In genomic region chr3:75648226-75648625, GRCm38 (mm10) we compare ENCODE assay signal across 23 mouse cellular contexts.
A peak's percentile ranks its signal among the peaks of the same experiment; 100 is the strongest.
DNase-seq lines count a peak whose midpoint lies in the region; ATAC-seq and TF ChIP-seq lines count a peak whose summit lies in the region.
"Had no signal": no experiment of that assay in that cellular context is flagged by ENCODE, and none has a peak within 500 bp of the region (broad histone marks: within the 10 kb centered on the region; RNA-seq: fewer than 3 reads in every experiment).

No protein-coding gene starts in this region.

- H3K36me3 ChIP-seq in ES-Bruce4 (ENCODE audit: control insufficient read depth, insufficient read depth, low read length, poor library complexity, severe bottlenecking) (peaks cover 26% of the 10 kb centered on the region), ES-E14 (ENCODE audit: control insufficient read depth, insufficient read depth, low read length, poor library complexity, severe bottlenecking) (peaks cover 17% of the 10 kb centered on the region)
- H3K36me3 ChIP-seq in intestine, embryonic 15.5 days = no peaks in the 10 kb centered on the region
- H3K36me3 ChIP-seq: embryonic facial prominence, embryonic 13.5 days; embryonic facial prominence, embryonic 15.5 days; forebrain, embryonic 10.5 days; forebrain, embryonic 15.5 days had no signal

- peak overlapping the region; percentile 88 for H3K27ac ChIP-seq in ES-Bruce4 (ENCODE audit: insufficient read depth, low read length)
- H3K27ac ChIP-seq in ES-E14 (ENCODE audit: insufficient read depth, low read depth, low read length, poor library complexity, severe bottlenecking) = peak overlapping the region; percentile 73; the same call in 1 of the 2 replicates
- H3K27ac ChIP-seq in intestine, embryonic 15.5 days = no peak overlapping the region
- H3K27ac ChIP-seq: embryonic facial prominence, embryonic 13.5 days; embryonic facial prominence, embryonic 15.5 days; forebrain, embryonic 10.5 days; forebrain, embryonic 13.5 days; forebrain, embryonic 15.5 days had no signal

- TF ChIP-seq POLR2A in ES-Bruce4 (IDR thresholded peaks at IDR 0.05; ENCODE audit: insufficient read depth, low read length) = no peak

- H3K4me3 ChIP-seq in ES-Bruce4 (ENCODE audit: low read depth, low read length) (no peak overlapping the region), ES-E14 (ENCODE audit: insufficient read depth in 1 of 2, low read depth in 1 of 2, low read length in 2 of 2, poor library complexity in 1 of 2, severe bottlenecking in 1 of 2) (no peak overlapping the region)
- H3K4me3 ChIP-seq in intestine, embryonic 15.5 days (replicated peaks) = no peak overlapping the region
- H3K4me3 ChIP-seq: embryonic facial prominence, embryonic 13.5 days; embryonic facial prominence, embryonic 15.5 days; erythroblast, embryonic 14.5 days; forebrain, embryonic 10.5 days; forebrain, embryonic 13.5 days; forebrain, embryonic 15.5 days had no signal

- in situ Hi-C loops in ES-E14 (cut with MboI; ENCODE audit: low sequenced_read_pairs in 2 of 2, unreplicated experiment in 2 of 2) = no loop called here

- no peak for TF ChIP-seq EP300 in ES-Bruce4 (IDR thresholded peaks at IDR 0.05; ENCODE audit: insufficient read depth, low read depth, low read length)

- H3K4me1 ChIP-seq in ES-Bruce4 (ENCODE audit: control insufficient read depth, insufficient read depth, low read length) (peaks cover 3% of the 10 kb centered on the region), ES-E14 (ENCODE audit: control insufficient read depth in 2 of 2, insufficient read depth in 2 of 2, low read length in 2 of 2, poor library complexity in 1 of 2) (peaks cover 9 to 11% of the 10 kb centered on the region in 2 experiments; a peak in 3 of 4 replicates)
- H3K4me1 ChIP-seq in intestine, embryonic 15.5 days (replicated peaks) = no peaks in the 10 kb centered on the region
- H3K4me1 ChIP-seq: embryonic facial prominence, embryonic 13.5 days; embryonic facial prominence, embryonic 15.5 days; forebrain, embryonic 10.5 days; forebrain, embryonic 13.5 days; forebrain, embryonic 15.5 days had no signal

- H3K9ac ChIP-seq in ES-Bruce4 (ENCODE audit: low read depth, poor library complexity, severe bottlenecking) (no peak overlapping the region), ES-E14 (ENCODE audit: insufficient read depth, low read depth, low read length, poor library complexity, severe bottlenecking) (peak overlapping the region; percentile 26; the same call in 1 of the 2 replicates)
- no peak overlapping the region for H3K9ac ChIP-seq in intestine, embryonic 15.5 days
- H3K9ac ChIP-seq: embryonic facial prominence, embryonic 13.5 days; embryonic facial prominence, embryonic 15.5 days; forebrain, embryonic 13.5 days; forebrain, embryonic 15.5 days; forebrain, postnatal 0 days had no signal

- H3K27me3 ChIP-seq in ES-Bruce4 (ENCODE audit: control insufficient read depth, insufficient read depth, low read length, poor library complexity, severe bottlenecking) = no peaks in the 10 kb centered on the region
- no peaks in the 10 kb centered on the region for H3K27me3 ChIP-seq in intestine, embryonic 15.5 days (replicated peaks)
- H3K27me3 ChIP-seq: embryonic facial prominence, embryonic 13.5 days; embryonic facial prominence, embryonic 15.5 days; forebrain, embryonic 13.5 days; forebrain, embryonic 15.5 days had no signal

- H3K9me3 ChIP-seq in ES-Bruce4 (replicated peaks; ENCODE audit: control insufficient read depth, insufficient read depth, low read length, poor library complexity, severe bottlenecking) (no peaks in the 10 kb centered on the region), ES-E14 (ENCODE audit: control insufficient read depth, insufficient read depth, low read depth, low read length) (no peaks in the 10 kb centered on the region)
- H3K9me3 ChIP-seq in intestine, embryonic 15.5 days = no peaks in the 10 kb centered on the region
- H3K9me3 ChIP-seq: embryonic facial prominence, embryonic 13.5 days; embryonic facial prominence, embryonic 15.5 days; forebrain, embryonic 10.5 days; forebrain, embryonic 13.5 days; forebrain, embryonic 15.5 days had no signal

- DNase-seq in ES-E14 (ENCODE audit: low read depth, low spot score) = no peak
- peak; percentile 65 for DNase-seq in ZHBTc4 (ENCODE audit: low read depth, low spot score)
- DNase-seq in thymus, postnatal 36 days = no peak
- DNase-seq in spleen, postnatal 10 days (ENCODE audit: low spot score in 2 of 2) = no peak
- DNase-seq: adrenal gland, adult 2 months; adrenal gland, postnatal 10 days; adrenal gland, postnatal 25 days; cerebellum, adult 11 months; cerebellum, adult 18-20 months; cerebellum, adult 8-10 months; cerebellum, adult 9-11 months; cerebellum, postnatal 14 days; cerebellum, postnatal 36 days; embryo, embryonic 11 days; forebrain, postnatal 0 days had no signal

- TF ChIP-seq CTCF in ES-Bruce4 (IDR thresholded peaks at IDR 0.05; ENCODE audit: low read depth, low read length) = no peak

- 90% methylated on average over 1 of the region's 1 CpGs for WGBS in intestine, embryonic 15.5 days

- no peak for ATAC-seq in intestine, embryonic 15.5 days
- ATAC-seq: forebrain, embryonic 13.5 days; forebrain, embryonic 15.5 days; forebrain, postnatal 0 days had no signal

- H3K4me2 ChIP-seq in intestine, embryonic 15.5 days (replicated peaks) = no peak overlapping the region
- H3K4me2 ChIP-seq: embryonic facial prominence, embryonic 13.5 days; embryonic facial prominence, embryonic 15.5 days; forebrain, embryonic 13.5 days; forebrain, embryonic 15.5 days had no signal

TF ChIP-seq in ES-E14, 5 proteins besides CTCF, POLR2A, EP300 and RAD21:
- no peak for TF ChIP-seq ZC3H11A (IDR thresholded peaks at IDR 0.05; ENCODE audit: borderline replicate concordance, low read depth, low read length)
- no peak for TF ChIP-seq MAFK (IDR thresholded peaks at IDR 0.05; ENCODE audit: insufficient read depth, low read depth, low read length)
- TF ChIP-seq ZNF384 (IDR thresholded peaks at IDR 0.05; ENCODE audit: low read depth, low read length) = no peak
- no peak for TF ChIP-seq CHD2 (IDR thresholded peaks at IDR 0.05; ENCODE audit: low read depth, low read length)
- no peak for TF ChIP-seq HCFC1 (IDR thresholded peaks at IDR 0.05; ENCODE audit: borderline replicate concordance, insufficient read depth, low read length)
